ENCODE assay signal across 12 mouse cellular contexts in genomic region chr11:49195819-49196322, GRCm38 (mm10). TPM values are rescaled to one million over a fixed set of nuclear protein-coding genes. Genes with fewer than 3 reads are reported as not detected.
A peak's percentile ranks its signal among the peaks of the same experiment; 100 is the strongest.
DNase-seq lines count a peak whose midpoint lies in the region; ATAC-seq lines count a peak whose summit lies in the region.
"Had no signal": no experiment of that assay in that cellular context is flagged by ENCODE, and none has a peak within 500 bp of the region (broad histone marks: within the 10 kb centered on the region; RNA-seq: fewer than 3 reads in every experiment).

No protein-coding gene starts in this region.

- H3K4me1 ChIP-seq in liver, embryonic 13.5 days (replicated peaks) = peaks cover 9% of the 10 kb centered on the region
- H3K4me1 ChIP-seq: neural tube, embryonic 13.5 days had no signal

- no peak for ATAC-seq in CD4-positive, CD25-positive, alpha-beta regulatory T cell, adult 4 months
- peak; percentile 22; the same call in 1 of the 2 replicates for ATAC-seq in common myeloid progenitor, adult 5-6 weeks (replicated peaks; ENCODE audit: low read depth, poor library complexity, severe bottlenecking)
- ATAC-seq in liver, embryonic 13.5 days (ENCODE audit: low read depth) = peak; percentile 29; the same call in 1 of the 2 replicates
- peak; percentile 63 for ATAC-seq in megakaryocyte progenitor cell, adult 5-6 weeks (replicated peaks; ENCODE audit: poor library complexity)

- no peaks in the 10 kb centered on the region for H3K36me3 ChIP-seq in liver, embryonic 13.5 days
- H3K36me3 ChIP-seq: neural tube, embryonic 13.5 days had no signal

- H3K27me3 ChIP-seq in liver, embryonic 13.5 days = no peaks in the 10 kb centered on the region
- H3K27me3 ChIP-seq: neural tube, embryonic 13.5 days had no signal

- WGBS in liver, embryonic 13.5 days (ENCODE audit: insufficient replicate concordance) = 27% methylated on average over 7 of the region's 7 CpGs

- no peak overlapping the region for H3K27ac ChIP-seq in liver, embryonic 13.5 days
- H3K27ac ChIP-seq: neural tube, embryonic 13.5 days had no signal

- peak; percentile 14 for DNase-seq in CD4-positive, CD25-positive, alpha-beta regulatory T cell, adult 2 months (ENCODE audit: low read depth, low spot score)
- DNase-seq in liver, embryonic 13.5 days = no peak
- no peak for DNase-seq in spleen, postnatal 10 days (ENCODE audit: low spot score in 2 of 2)
- DNase-seq in left cerebral cortex, adult 9 months (ENCODE audit: low spot score in 2 of 2) = no peak
- no peak for DNase-seq in layer of hippocampus, adult 9-10 months (ENCODE audit: low spot score)
- DNase-seq: gastrocnemius, postnatal 36 days had no signal

- H3K4me2 ChIP-seq in liver, embryonic 13.5 days = no peak overlapping the region
- H3K4me2 ChIP-seq: neural tube, embryonic 13.5 days had no signal

- no peak overlapping the region for H3K4me3 ChIP-seq in liver, embryonic 13.5 days (replicated peaks)
- H3K4me3 ChIP-seq: neural tube, embryonic 13.5 days had no signal

- no peak overlapping the region for H3K9ac ChIP-seq in liver, embryonic 13.5 days
- H3K9ac ChIP-seq: neural tube, embryonic 13.5 days had no signal

- no peaks in the 10 kb centered on the region for H3K9me3 ChIP-seq in liver, embryonic 13.5 days (replicated peaks)
- H3K9me3 ChIP-seq: neural tube, embryonic 13.5 days had no signal

RNA-seq across cellular contexts. Expression of gene Zfp62, which starts 7.2 kb away (rescaled TPM):
- 10 to 100 TPM; 60.2 to 62.0 TPM for polyA plus RNA-seq in CD4-positive, CD25-positive, alpha-beta regulatory T cell, adult 4 months (2017; shearing (Covaris generic))
- 149 and 168 TPM in 2 replicates for total RNA-seq in common myeloid progenitor, adult 5-6 weeks (2017)
- 10.7 and 14.2 TPM in 2 replicates for polyA plus RNA-seq in liver, embryonic 13.5 days (2015; fragmentation: Nextera tagmentation; extraction: Ambion mirVana)
- total RNA-seq in megakaryocyte progenitor cell, adult 5-6 weeks (2015) = 59.9 and 71.0 TPM in 2 replicates
- 78.4 and 133 TPM in 2 replicates for total RNA-seq in megakaryocyte progenitor cell, adult 5-6 weeks (2017)

RNA-seq across cellular contexts. Expression of gene Btnl9, which starts 8.9 kb away (rescaled TPM):
- polyA plus RNA-seq in CD4-positive, CD25-positive, alpha-beta regulatory T cell, adult 4 months (2017; shearing (Covaris generic)) = under 1 TPM in 1 of 2 experiments, not detected in 1; 0.35 TPM
- 11.1 and 13.6 TPM in 2 replicates for total RNA-seq in common myeloid progenitor, adult 5-6 weeks (2017)
- polyA plus RNA-seq in liver, embryonic 13.5 days (2015; fragmentation: Nextera tagmentation; extraction: Ambion mirVana) = 0.78 and 0.81 TPM in 2 replicates
- total RNA-seq in megakaryocyte progenitor cell, adult 5-6 weeks (2015) = 3.8 and 7.1 TPM in 2 replicates
- 7.5 and 13.9 TPM in 2 replicates for total RNA-seq in megakaryocyte progenitor cell, adult 5-6 weeks (2017)

RNA-seq across cellular contexts. Expression of gene Olfr1394, which starts 41.7 kb away (rescaled TPM):
- not detected for polyA plus RNA-seq in CD4-positive, CD25-positive, alpha-beta regulatory T cell, adult 4 months (2017; shearing (Covaris generic))
- total RNA-seq in common myeloid progenitor, adult 5-6 weeks (2017) = not detected in 2 replicates
- not detected in 2 replicates for polyA plus RNA-seq in liver, embryonic 13.5 days (2015; fragmentation: Nextera tagmentation; extraction: Ambion mirVana)
- total RNA-seq in megakaryocyte progenitor cell, adult 5-6 weeks (2015) = not detected in 2 replicates
- not detected in 2 replicates for total RNA-seq in megakaryocyte progenitor cell, adult 5-6 weeks (2017)
- total RNA-seq: gastrocnemius, postnatal 36 days had no signal
- polyA plus RNA-seq: large intestine, adult 2 months; neural tube, embryonic 13.5 days; small intestine, adult 2 months had no signal

RNA-seq across cellular contexts. Expression of gene Mgat1, which starts 48.1 kb away (rescaled TPM):
- polyA plus RNA-seq in CD4-positive, CD25-positive, alpha-beta regulatory T cell, adult 4 months (2017; shearing (Covaris generic)) = 100 to 1,000 TPM in 1 of 2 experiments, 10 to 100 TPM in 1; 70.9 to 106 TPM
- total RNA-seq in common myeloid progenitor, adult 5-6 weeks (2017) = 54.5 and 81.2 TPM in 2 replicates
- 32.0 and 32.6 TPM in 2 replicates for polyA plus RNA-seq in liver, embryonic 13.5 days (2015; fragmentation: Nextera tagmentation; extraction: Ambion mirVana)
- total RNA-seq in megakaryocyte progenitor cell, adult 5-6 weeks (2015) = 36.3 and 40.9 TPM in 2 replicates
- total RNA-seq in megakaryocyte progenitor cell, adult 5-6 weeks (2017) = 54.2 and 61.9 TPM in 2 replicates

RNA-seq across cellular contexts. Expression of gene Olfr1395, which starts 53.8 kb away (rescaled TPM):
- not detected for polyA plus RNA-seq in CD4-positive, CD25-positive, alpha-beta regulatory T cell, adult 4 months (2017; shearing (Covaris generic))
- total RNA-seq in common myeloid progenitor, adult 5-6 weeks (2017) = not detected in 2 replicates
- not detected in 2 replicates for polyA plus RNA-seq in liver, embryonic 13.5 days (2015; fragmentation: Nextera tagmentation; extraction: Ambion mirVana)
- not detected in 2 replicates for total RNA-seq in megakaryocyte progenitor cell, adult 5-6 weeks (2015)
- not detected in 2 replicates for total RNA-seq in megakaryocyte progenitor cell, adult 5-6 weeks (2017)
- total RNA-seq: gastrocnemius, postnatal 36 days had no signal
- polyA plus RNA-seq: large intestine, adult 2 months; neural tube, embryonic 13.5 days; small intestine, adult 2 months had no signal
